Mouse (Mus musculus) liver, embryonic 13.5 days (tissue): ENCODE data around the gene Troap. TPM values are rescaled to one million over a fixed set of nuclear protein-coding genes. Genes with fewer than 3 reads are reported as not detected.
A peak's percentile ranks its signal among the peaks of the same experiment; 100 is the strongest.

ENCODE experiments used
- ATAC-seq: fragments of 200-750 bp; cut with Nextera tagmentation; 2 replicates; pipeline ENCODE4 v1.8.0; 2017; ENCODE audit warnings: low read depth, mild to moderate bottlenecking, moderate number of reproducible peaks, moderate library complexity
- DNase-seq: peaks from one replicate; pipeline ENCODE4 v3.0.0; 2022
- H3K27ac ChIP-seq: fragments of 300-500 bp; sonication (generic); 2 replicates; pipeline ENCODE4 v1.5.1; 2015; ENCODE audit warnings: moderate library complexity, mild to moderate bottlenecking, inconsistent platforms
- H3K27me3 ChIP-seq: fragments of 300-500 bp; sonication (generic); 2 replicates; pipeline ENCODE4 v1.6.1; 2015; ENCODE audit warnings: mild to moderate bottlenecking, inconsistent platforms
- H3K36me3 ChIP-seq: fragments of 300-500 bp; sonication (generic); 2 replicates; pipeline ENCODE4 v1.6.1; 2015; ENCODE audit warnings: mild to moderate bottlenecking, inconsistent platforms
- H3K4me1 ChIP-seq: fragments of 300-500 bp; sonication (generic); replicated peaks from 2 replicates; pipeline ENCODE4 v1.6.1; 2015; ENCODE audit warnings: inconsistent platforms
- H3K4me2 ChIP-seq: fragments of 300-500 bp; sonication (generic); 2 replicates; pipeline ENCODE4 v1.6.1; 2015; ENCODE audit warnings: inconsistent platforms, mild to moderate bottlenecking, moderate library complexity
- H3K4me3 ChIP-seq: fragments of 300-500 bp; sonication (generic); replicated peaks from 2 replicates; pipeline ENCODE4 v1.5.1; 2015; ENCODE audit warnings: mild to moderate bottlenecking, inconsistent platforms
- H3K9ac ChIP-seq: fragments of 300-500 bp; sonication (generic); 2 replicates; pipeline ENCODE4 v1.6.1; 2015; ENCODE audit warnings: mild to moderate bottlenecking, inconsistent platforms
- H3K9me3 ChIP-seq: fragments of 300-500 bp; sonication (generic); replicated peaks from 2 replicates; pipeline ENCODE4 v1.6.1; 2016; ENCODE audit warnings: inconsistent platforms
- WGBS: fragments of 180-500 bp; shearing (Covaris S2); methylation state at CpG from one replicate; pipeline ENCODE4 v1.1.7; 2015; ENCODE audit not compliant: insufficient replicate concordance; 5-methylcytosine and 5-hydroxymethylcytosine counted together
- polyA plus RNA-seq: library from polyadenylated mRNA; unstranded; fragments of >200 nt; fragmentation: Nextera tagmentation; extraction: Ambion mirVana; gene quantifications from 2 replicates; pipeline ENCODE4 v1.2.1, GENCODE M21; 2015

Troap gene
- polyA plus RNA-seq, 1 experiment from 2014 or later: 14.5 TPM

DNA sequence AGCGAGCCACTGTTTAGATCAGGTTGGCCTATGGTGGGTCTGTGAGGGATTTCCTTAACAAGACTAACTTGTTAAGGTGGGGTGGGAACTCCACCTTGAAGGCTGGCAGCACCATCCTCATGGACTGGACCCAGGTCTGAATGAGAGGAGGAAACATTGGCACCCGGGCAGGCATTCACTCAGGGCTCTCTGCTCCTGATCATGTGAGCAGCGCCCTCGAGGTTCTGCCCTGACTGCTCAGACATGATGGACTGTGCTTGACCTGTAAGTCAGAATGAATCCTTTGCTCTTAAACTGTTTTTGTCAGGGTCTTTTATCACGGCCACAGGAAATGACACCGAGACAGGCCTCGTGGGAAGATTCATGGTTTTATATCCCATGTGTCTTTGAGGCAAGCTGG, 30.9 kb downstream of the Troap start:
- no peak for DNase-seq
- Histone ChIP-seq H3K36me3 (peaks cover 3% of the 10 kb centered on the region; the same call in 1 of the 2 replicates), H3K4me2 (no peak overlapping the region), H3K4me1 (no peaks in the 10 kb centered on the region), H3K27me3 (peaks cover 13% of the 10 kb centered on the region), H3K9ac (no peak overlapping the region), H3K27ac (no peak overlapping the region), H3K4me3 (no peak overlapping the region), H3K9me3 (no peaks in the 10 kb centered on the region)
- 41% methylated on average over 7 of the region's 7 CpGs for WGBS
- ATAC-seq: no peak

- H3K4me1 ChIP-seq: no peaks in the 10 kb centered on the region
- no peak overlapping the region for H3K9ac ChIP-seq
- H3K4me2 ChIP-seq: no peak overlapping the region
- DNase-seq (no peak), ATAC-seq (no peak)
- H3K36me3 ChIP-seq: 0 out of 2 replicates have a peak, but pooled peaks cover 3% of the 10 kb centered on the region
- no peaks in the 10 kb centered on the region for H3K27me3 ChIP-seq
- H3K4me3 ChIP-seq: no peak overlapping the region
- no peak overlapping the region for H3K27ac ChIP-seq
- WGBS: 56% methylated on average over 3 of the region's 3 CpGs
- H3K9me3 ChIP-seq: no peaks in the 10 kb centered on the region
Observed at GRCm38 (mm10) chr15:99107866-99108265, 33.5 kb downstream of the Troap start.

DNA sequence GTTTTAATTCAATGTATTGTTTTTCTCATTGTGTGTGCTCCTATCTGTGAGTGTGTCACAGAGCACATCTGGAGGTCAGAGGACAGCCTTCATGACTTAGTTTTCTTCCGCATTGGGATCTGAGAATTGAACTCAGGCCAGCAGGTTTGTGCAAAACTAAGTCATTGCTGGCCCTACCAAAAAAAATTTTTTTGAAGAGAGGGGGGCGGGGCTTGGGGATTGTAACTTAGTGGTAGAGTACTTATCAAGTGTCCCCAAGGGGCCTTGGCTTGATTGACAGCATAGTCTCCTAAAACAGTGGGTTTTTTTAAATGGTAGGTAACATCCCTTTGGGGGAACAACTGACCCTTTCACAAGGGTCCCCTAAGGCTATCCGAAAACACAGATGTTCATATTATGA, 36.8 kb downstream of the Troap start:
- H3K9me3 ChIP-seq: no peaks in the 10 kb centered on the region
- H3K27me3 ChIP-seq: no peaks in the 10 kb centered on the region
- no peak overlapping the region for H3K27ac ChIP-seq
- peaks cover 16% of the 10 kb centered on the region for H3K4me1 ChIP-seq
- no peak overlapping the region for H3K4me3 ChIP-seq
- no peak for DNase-seq
- no peaks in the 10 kb centered on the region for H3K36me3 ChIP-seq
- WGBS: 64% methylated on average over 3 of the region's 3 CpGs
- ATAC-seq: no peak
- H3K9ac ChIP-seq: no peak overlapping the region
- no peak overlapping the region for H3K4me2 ChIP-seq

DNA sequence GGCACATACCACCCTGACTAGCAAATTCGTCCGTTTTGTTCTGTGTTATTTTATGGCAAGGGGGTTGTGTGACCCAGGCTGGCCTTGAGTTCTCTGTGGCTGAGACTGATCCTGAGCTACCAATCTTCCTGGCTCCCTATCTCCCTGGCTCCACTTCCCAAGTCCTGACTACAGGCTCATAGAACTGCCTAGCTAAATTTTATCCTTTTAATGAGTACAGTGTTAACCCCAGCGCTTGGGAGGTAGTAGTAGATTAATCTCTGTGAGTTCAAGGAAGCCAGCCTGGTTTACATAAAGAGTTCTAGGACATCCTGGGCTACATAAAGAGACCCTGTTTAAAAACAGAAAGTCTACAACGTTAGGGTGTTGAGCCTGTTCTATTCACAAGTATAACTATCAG, 37.4 kb downstream of the Troap start:
- WGBS: 54% methylated on average over 4 of the region's 4 CpGs
- ATAC-seq: no peak

DNA sequence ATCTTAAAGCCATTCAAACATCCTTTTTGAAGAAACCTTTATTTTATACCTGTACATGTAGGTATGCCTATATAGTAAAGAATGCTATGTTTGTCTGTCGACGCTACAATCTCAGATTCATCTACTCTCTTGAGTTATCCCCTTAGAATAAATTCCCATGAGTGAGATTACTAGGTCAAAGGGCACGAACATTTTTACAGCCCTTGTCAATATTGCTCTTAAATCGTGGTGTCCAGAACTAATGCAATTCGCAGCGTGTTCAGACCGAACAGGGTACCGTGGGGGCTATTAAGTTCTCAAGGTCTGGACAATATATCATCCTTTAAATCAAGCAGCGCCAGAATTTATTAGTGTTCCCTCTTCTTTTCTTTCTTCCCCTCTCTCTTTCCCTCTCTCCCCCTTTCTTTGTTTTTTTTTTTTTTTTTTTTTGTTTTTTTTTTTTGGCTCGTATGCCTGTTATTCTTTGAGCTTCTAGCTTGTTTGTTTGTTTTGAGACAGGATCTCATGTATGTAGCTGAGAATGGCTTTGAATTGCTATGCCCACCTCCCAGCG, 38.5 kb downstream of the Troap start:
- DNase-seq (no peak), ATAC-seq (no peak)
- WGBS: 62% methylated on average over 11 of the region's 11 CpGs
- Histone ChIP-seq H3K27ac (no peak overlapping the region), H3K4me3 (peak overlapping the region; percentile 36), H3K4me1 (peaks cover 20% of the 10 kb centered on the region), H3K36me3 (no peaks in the 10 kb centered on the region), H3K27me3 (no peaks in the 10 kb centered on the region), H3K4me2 (peak overlapping the region; percentile 60), H3K9ac (peak overlapping the region; percentile 24; the same call in 1 of the 2 replicates), H3K9me3 (no peaks in the 10 kb centered on the region)

More for the DNA sequence above, 37.4 kb downstream of the Troap start:
- Histone ChIP-seq H3K27ac (no peak overlapping the region), H3K9me3 (no peaks in the 10 kb centered on the region), H3K4me1 (peaks cover 20% of the 10 kb centered on the region), H3K36me3 (no peaks in the 10 kb centered on the region), H3K9ac (no peak overlapping the region), H3K27me3 (no peaks in the 10 kb centered on the region), H3K4me2 (no peak overlapping the region), H3K4me3 (no peak overlapping the region)
- DNase-seq: no peak

DNA sequence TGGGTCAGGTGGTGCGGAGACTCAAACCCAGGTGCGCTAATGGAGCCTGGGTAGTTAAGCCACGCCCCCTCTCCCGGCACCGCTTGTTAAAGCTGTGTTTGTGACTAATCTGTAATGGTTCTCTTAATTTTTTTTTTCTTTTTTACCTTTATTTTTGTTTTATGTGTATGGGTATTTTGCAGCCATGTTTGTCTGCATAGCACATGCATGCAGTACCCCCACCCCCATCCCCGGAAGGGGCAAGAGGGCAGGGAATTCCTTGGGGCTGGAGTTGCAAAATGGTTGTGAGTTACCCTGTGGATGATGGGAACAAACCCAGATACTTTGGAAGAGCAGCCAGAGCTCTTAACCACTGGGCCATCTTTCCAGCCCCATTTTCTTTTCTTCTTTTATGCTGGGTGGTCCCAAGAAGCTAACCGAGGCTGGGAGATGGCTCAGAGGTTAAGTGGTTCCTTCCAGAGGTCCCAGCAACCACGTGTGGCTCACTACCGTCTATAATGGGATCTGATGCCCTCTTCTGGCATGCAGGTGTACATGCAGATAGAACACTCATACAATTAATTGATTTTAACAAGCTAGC, 39.1 kb downstream of the Troap start:
- peak overlapping the region; percentile 36 for H3K4me3 ChIP-seq
- peaks cover 20% of the 10 kb centered on the region for H3K4me1 ChIP-seq
- H3K9me3 ChIP-seq: no peaks in the 10 kb centered on the region
- no peak overlapping the region for H3K27ac ChIP-seq
- peak overlapping the region; percentile 60 for H3K4me2 ChIP-seq
- DNase-seq (peak; percentile 41), ATAC-seq (0 out of 2 replicates have a peak, but pooled peaks have one; percentile 49)
- H3K27me3 ChIP-seq: no peaks in the 10 kb centered on the region
- 9% methylated on average over 9 of the region's 9 CpGs for WGBS
- peak overlapping the region; percentile 24; the same call in 1 of the 2 replicates for H3K9ac ChIP-seq
- no peaks in the 10 kb centered on the region for H3K36me3 ChIP-seq

DNA sequence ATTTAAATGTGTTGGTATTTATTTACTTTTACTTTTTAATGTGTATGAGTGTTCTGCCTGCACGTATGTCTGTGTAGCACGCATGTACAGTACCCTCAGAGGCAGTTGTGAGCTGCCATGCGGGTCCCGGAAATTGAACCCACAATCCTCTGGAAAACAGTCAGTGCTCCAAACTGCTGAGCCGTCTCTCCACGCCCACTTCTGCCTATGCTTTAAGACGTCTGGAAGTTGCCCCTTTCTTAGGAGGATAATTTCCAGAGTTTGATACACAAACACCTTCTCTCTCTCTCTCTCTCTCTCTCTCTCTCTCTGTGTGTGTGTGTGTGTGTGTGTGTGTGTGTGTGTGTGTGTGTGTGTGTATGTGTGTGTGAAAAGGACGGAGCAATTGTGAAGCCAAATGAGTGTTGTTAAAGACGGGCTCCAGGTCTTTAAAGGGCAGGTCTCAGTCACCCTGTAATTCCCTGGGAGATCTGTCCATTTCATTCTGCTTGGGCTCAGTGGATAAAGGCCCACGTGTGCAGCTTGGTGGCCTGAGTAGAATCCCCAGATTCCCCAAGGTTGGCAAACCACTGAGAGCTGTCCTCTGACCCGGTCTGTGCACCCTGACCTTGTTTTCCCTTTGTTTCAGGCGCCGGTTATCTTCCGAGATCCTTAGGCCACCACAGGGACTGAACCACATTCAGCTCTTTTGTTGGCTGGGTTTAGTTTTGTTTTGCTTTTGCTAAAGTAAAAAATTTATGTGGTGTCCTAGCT, 40.1 kb downstream of the Troap start:
- peak overlapping the region; percentile 50; the same call in 1 of the 2 replicates for H3K27ac ChIP-seq
- H3K4me3 ChIP-seq: no peak overlapping the region
- no peak overlapping the region for H3K9ac ChIP-seq
- no peak for DNase-seq
- H3K36me3 ChIP-seq: no peaks in the 10 kb centered on the region
- no peak for ATAC-seq
- no peak overlapping the region for H3K4me2 ChIP-seq
- peaks cover 20% of the 10 kb centered on the region for H3K4me1 ChIP-seq
- 54% methylated on average over 14 of the region's 14 CpGs for WGBS
- H3K27me3 ChIP-seq: no peaks in the 10 kb centered on the region
- no peaks in the 10 kb centered on the region for H3K9me3 ChIP-seq

DNA sequence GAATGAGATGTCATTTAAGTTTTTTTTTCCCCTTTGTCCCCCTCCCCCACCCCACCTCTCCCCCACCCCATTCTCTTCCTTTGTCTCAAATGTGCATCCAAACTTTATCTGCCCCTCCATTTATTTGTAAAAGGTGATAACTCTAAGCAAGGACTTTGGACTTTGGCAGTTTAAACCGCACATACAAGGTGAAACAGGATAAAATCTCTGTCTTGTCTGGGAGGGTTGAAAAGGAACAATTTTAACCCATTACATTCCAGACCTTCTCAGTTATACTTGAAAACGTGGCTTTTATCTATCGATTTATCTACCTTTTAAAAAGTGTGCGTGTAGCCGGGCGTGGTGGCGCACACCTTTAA, 40.7 kb downstream of the Troap start:
- 49% methylated on average over 7 of the region's 7 CpGs for WGBS
- H3K36me3 ChIP-seq: no peaks in the 10 kb centered on the region
- H3K9ac ChIP-seq: no peak overlapping the region
- ATAC-seq (no peak), DNase-seq (no peak)
- H3K27me3 ChIP-seq: no peaks in the 10 kb centered on the region
- H3K4me1 ChIP-seq: peaks cover 20% of the 10 kb centered on the region
- no peak overlapping the region for H3K4me2 ChIP-seq
- no peaks in the 10 kb centered on the region for H3K9me3 ChIP-seq
- H3K4me3 ChIP-seq: no peak overlapping the region
- no peak overlapping the region for H3K27ac ChIP-seq

GRCm38 (mm10) chr15:99116539-99116938, 42.2 kb downstream of the Troap start:
- peaks cover 24% of the 10 kb centered on the region for H3K4me1 ChIP-seq
- no peak overlapping the region for H3K4me2 ChIP-seq
- no peak overlapping the region for H3K27ac ChIP-seq
- H3K27me3 ChIP-seq: 0 out of 2 replicates have a peak, but pooled peaks cover 3% of the 10 kb centered on the region
- H3K9me3 ChIP-seq: no peaks in the 10 kb centered on the region
- H3K4me3 ChIP-seq: no peak overlapping the region
- H3K9ac ChIP-seq: no peak overlapping the region
- ATAC-seq: peak; percentile 51; the same call in 1 of the 2 replicates
- 31% methylated on average over 11 of the region's 11 CpGs for WGBS
- no peak for DNase-seq
- no peaks in the 10 kb centered on the region for H3K36me3 ChIP-seq

GRCm38 (mm10) chr15:99120814-99121213, 46.4 kb downstream of the Troap start:
- Histone ChIP-seq H3K4me2 (no peak overlapping the region), H3K9ac (no peak overlapping the region)

GRCm38 (mm10) chr15:99122642-99123041, 48.3 kb downstream of the Troap start:
- no peaks in the 10 kb centered on the region for H3K9me3 ChIP-seq
- no peak overlapping the region for H3K27ac ChIP-seq
- no peak for DNase-seq
- 48% methylated on average over 2 of the region's 2 CpGs for WGBS
- no peak overlapping the region for H3K9ac ChIP-seq
- no peak overlapping the region for H3K4me2 ChIP-seq
- no peak for ATAC-seq
- peaks cover 28% of the 10 kb centered on the region for H3K27me3 ChIP-seq
- peaks cover 29% of the 10 kb centered on the region for H3K4me1 ChIP-seq
- H3K4me3 ChIP-seq: no peak overlapping the region
- H3K36me3 ChIP-seq: no peaks in the 10 kb centered on the region

More at GRCm38 (mm10) chr15:99120814-99121213, 46.4 kb downstream of the Troap start:
- H3K4me1 ChIP-seq: peaks cover 23% of the 10 kb centered on the region
- H3K36me3 ChIP-seq: no peaks in the 10 kb centered on the region
- 8% methylated on average over 11 of the region's 11 CpGs for WGBS
- H3K4me3 ChIP-seq: no peak overlapping the region
- H3K9me3 ChIP-seq: no peaks in the 10 kb centered on the region
- no peak for ATAC-seq
- H3K27ac ChIP-seq: no peak overlapping the region
- H3K27me3 ChIP-seq: peaks cover 17% of the 10 kb centered on the region
- no peak for DNase-seq
